Mouse (Mus musculus): ENCODE data around the gene Rin1. TPM values are rescaled to one million over a fixed set of nuclear protein-coding genes. Genes with fewer than 3 reads are reported as not detected.
A peak's percentile ranks its signal among the peaks of the same experiment; 100 is the strongest.

The Rin1 gene
- polyA plus RNA-seq, 1 experiment = 68.7 TPM

GRCm38 (mm10) chr19:5098363-5099143 is 48.3 kb downstream of the Rin1 start, which contains the start of gene Cnih2:
Cnih2 (minus strand) TSS chr19:5098521.
- TF ChIP-seq POLR2A (IDR thresholded peaks at IDR 0.05; ENCODE audit: extremely low read depth, insufficient read depth, low read length) = peak; percentile 59
- TF ChIP-seq CTCF (IDR thresholded peaks at IDR 0.05; ENCODE audit: extremely low read depth, insufficient read depth, low read length) = no peak
- Histone ChIP-seq H3K27ac (ENCODE audit: insufficient read depth, low read length) (0 out of 2 replicates have a peak within 1 kb of the TSS, but pooled peaks have one; percentile 76), H3K4me3 (ENCODE audit: insufficient read depth, low read length) (peak within 1 kb of the TSS; percentile 55), H3K4me1 (ENCODE audit: control insufficient read depth, insufficient read depth, low read length) (peaks cover 2% of the 10 kb centered on the region; the same call in 1 of the 2 replicates)

GRCm38 (mm10) chr19:5106074-5106473 is 55.8 kb downstream of the Rin1 start:
- H3K4me3 ChIP-seq (ENCODE audit: insufficient read depth, low read length) = peak overlapping the region; percentile 73
- TF ChIP-seq POLR2A (IDR thresholded peaks at IDR 0.05; ENCODE audit: extremely low read depth, insufficient read depth, low read length) (no peak), CTCF (IDR thresholded peaks at IDR 0.05; ENCODE audit: extremely low read depth, insufficient read depth, low read length) (no peak)
- H3K4me1 ChIP-seq (ENCODE audit: control insufficient read depth, insufficient read depth, low read length) = peaks cover 6% of the 10 kb centered on the region; the same call in 1 of the 2 replicates
- H3K27ac ChIP-seq (ENCODE audit: insufficient read depth, low read length) = peak overlapping the region; percentile 96

Other genes starting within 250 kb of the Rin1 start
- gene Gm21992, start 238.9 kb upstream of the Rin1 start, polyA plus RNA-seq (2012; rRNA removed) = 16.7 and 18.9 TPM in 2 replicates
- gene Rbm14, start 238.8 kb upstream of the Rin1 start, polyA plus RNA-seq (2012; rRNA removed) = 22.8 and 25.1 TPM in 2 replicates
- gene Ccs, start 211.1 kb upstream of the Rin1 start, polyA plus RNA-seq (2012; rRNA removed) = 48.7 and 49.1 TPM in 2 replicates
- 2.0 and 2.1 TPM in 2 replicates for gene Ccdc87, start 211.1 kb upstream of the Rin1 start, polyA plus RNA-seq (2012; rRNA removed)
- 133 and 142 TPM in 2 replicates for gene Ctsf, start 195.4 kb upstream of the Rin1 start, polyA plus RNA-seq (2012; rRNA removed)
- 0.79 and 0.87 TPM in 2 replicates for gene Actn3, start 172.6 kb upstream of the Rin1 start, polyA plus RNA-seq (2012; rRNA removed)
- 41.3 and 47.9 TPM in 2 replicates for gene Zdhhc24, start 171.8 kb upstream of the Rin1 start, polyA plus RNA-seq (2012; rRNA removed)
- gene Bbs1, start 143.9 kb upstream of the Rin1 start, polyA plus RNA-seq (2012; rRNA removed) = 28.5 and 32.7 TPM in 2 replicates
- gene Dpp3, start 122.2 kb upstream of the Rin1 start, polyA plus RNA-seq (2012; rRNA removed) = 51.5 and 54.5 TPM in 2 replicates
- 15.8 and 19.5 TPM in 2 replicates for gene Peli3, start 107.4 kb upstream of the Rin1 start, polyA plus RNA-seq (2012; rRNA removed)
- gene Mrpl11, start 88.3 kb upstream of the Rin1 start, polyA plus RNA-seq (2012; rRNA removed) = 70.5 and 74.8 TPM in 2 replicates
- 16.8 and 20.6 TPM in 2 replicates for gene Npas4, start 60.2 kb upstream of the Rin1 start, polyA plus RNA-seq (2012; rRNA removed)
- 19.8 and 21.5 TPM in 2 replicates for gene Slc29a2, start 26.6 kb upstream of the Rin1 start, polyA plus RNA-seq (2012; rRNA removed)
- gene B4gat1, start 11.7 kb upstream of the Rin1 start, polyA plus RNA-seq (2012; rRNA removed) = 106 and 111 TPM in 2 replicates
- gene AC124502.3, start 11.6 kb upstream of the Rin1 start, polyA plus RNA-seq (2012; rRNA removed) = 4.8 and 6.8 TPM in 2 replicates
- 29.1 and 34.8 TPM in 2 replicates for gene Brms1, start 9.1 kb upstream of the Rin1 start, polyA plus RNA-seq (2012; rRNA removed)
- 5.8 and 6.3 TPM in 2 replicates for gene Cd248, start 17.6 kb downstream of the Rin1 start, polyA plus RNA-seq (2012; rRNA removed)
- 145 and 146 TPM in 2 replicates for gene Tmem151a, start 35.0 kb downstream of the Rin1 start, polyA plus RNA-seq (2012; rRNA removed)
- 54.7 and 56.2 TPM in 2 replicates for gene Yif1a, start 38.1 kb downstream of the Rin1 start, polyA plus RNA-seq (2012; rRNA removed)
- gene Cnih2, start 48.0 kb downstream of the Rin1 start, polyA plus RNA-seq (2012; rRNA removed) = 399 and 461 TPM in 2 replicates
- gene Rab1b, start 56.6 kb downstream of the Rin1 start, polyA plus RNA-seq (2012; rRNA removed) = 197 and 202 TPM in 2 replicates
- 234 and 242 TPM in 2 replicates for gene Klc2, start 68.1 kb downstream of the Rin1 start, polyA plus RNA-seq (2012; rRNA removed)
- 47.0 and 47.8 TPM in 2 replicates for gene Pacs1, start 222.6 kb downstream of the Rin1 start, polyA plus RNA-seq (2012; rRNA removed)
- gene Sf3b2, start 245.0 kb downstream of the Rin1 start, polyA plus RNA-seq (2012; rRNA removed) = 151 and 159 TPM in 2 replicates
- 61.9 and 62.3 TPM in 2 replicates for gene Gal3st3, start 247.8 kb downstream of the Rin1 start, polyA plus RNA-seq (2012; rRNA removed)

All from cortical plate, adult 2 months (tissue).